Mouse (Mus musculus): ENCODE data around the gene 1700025C18Rik.

DNA sequence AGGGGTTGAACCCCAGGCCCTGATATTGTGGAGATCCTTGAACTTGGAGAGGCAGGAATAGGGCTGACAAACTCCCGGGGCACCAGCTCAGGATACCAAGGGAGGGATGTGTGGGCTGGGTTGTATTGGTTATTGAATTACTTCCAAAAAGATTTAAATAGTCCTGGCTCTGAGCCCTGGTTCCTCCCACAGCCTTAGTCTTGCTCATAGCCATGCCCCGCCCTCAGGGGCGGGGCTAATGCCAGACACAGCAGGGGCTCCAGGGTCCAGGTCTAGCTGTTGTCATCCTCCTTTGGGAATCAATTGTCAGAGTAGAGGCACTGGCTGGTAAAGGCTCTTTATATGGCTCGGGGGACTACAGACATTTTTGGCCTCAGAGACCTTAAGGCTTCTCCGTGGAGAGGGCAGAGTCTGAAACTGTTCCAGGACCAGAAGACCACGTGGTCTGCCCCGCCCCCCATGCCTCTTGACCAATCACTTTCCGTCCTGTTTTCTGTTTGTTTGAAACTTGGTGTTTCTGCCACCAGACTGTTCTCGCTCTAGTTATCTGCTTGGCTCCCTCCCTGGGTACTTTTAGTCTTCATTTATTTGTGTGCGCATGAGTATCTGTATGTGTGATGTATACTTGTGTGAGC lies 30.8 kb upstream of the 1700025C18Rik start:
- TF ChIP-seq POLR2A (IDR thresholded peaks at IDR 0.05; ENCODE audit: control insufficient read depth, low read depth, low read length) (no peak), CTCF (IDR thresholded peaks at IDR 0.05; ENCODE audit: control insufficient read depth, insufficient read depth, insufficient replicate concordance, low read depth, low read length) (no peak)

Measured in testis, adult 2 months (tissue).